Mouse (Mus musculus): ENCODE data around the gene Ccdc81.

DNA sequence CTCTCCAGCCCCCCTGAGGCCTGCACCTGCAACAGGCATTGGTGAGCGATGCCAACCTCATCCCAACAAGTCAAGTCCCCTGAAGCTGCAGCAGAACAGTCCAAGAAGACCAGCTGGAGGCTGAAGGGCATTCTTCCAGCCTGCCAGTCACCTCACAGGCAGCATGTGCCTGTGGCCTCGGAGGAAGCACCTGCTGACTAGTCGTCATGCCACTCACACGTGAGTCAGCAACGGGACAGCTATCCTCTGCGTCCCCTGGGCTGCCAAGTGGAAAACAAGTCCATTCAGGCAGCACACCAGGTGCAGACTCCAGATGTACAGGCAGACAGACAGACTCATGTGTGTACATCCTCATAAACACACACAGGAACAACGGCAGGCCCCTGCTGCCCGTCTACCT, 67.9 kb downstream of the Ccdc81 start:
- TF ChIP-seq POLR2A (IDR thresholded peaks at IDR 0.05; ENCODE audit: insufficient read depth, low read length) (no peak), CTCF (IDR thresholded peaks at IDR 0.05; ENCODE audit: low read depth, low read length) (no peak), EP300 (IDR thresholded peaks at IDR 0.05; ENCODE audit: insufficient read depth, low read depth, low read length) (no peak)

All from ES-Bruce4 (cell line).